Mouse (Mus musculus) forebrain, embryonic 13.5 days (tissue): ENCODE measurements at regions not wholly inside any gene's neighbourhood (a gene's known extent, or its start where the extent isn't known, plus 50 kb on each side); places are given as distances from the start of the nearest gene placed in this dataset.

Source experiments
- ATAC-seq: fragments of 200-750 bp; cut with Nextera tagmentation; 2 replicates; pipeline ENCODE4 v1.8.0; 2017
- H3K27ac ChIP-seq: fragments of 300-500 bp; sonication (generic); 2 replicates; pipeline ENCODE4 v1.5.1; 2015; ENCODE audit warnings: inconsistent platforms, mild to moderate bottlenecking, moderate library complexity
- H3K27me3 ChIP-seq: fragments of 300-500 bp; sonication (generic); 2 replicates; pipeline ENCODE4 v1.6.1; 2015; ENCODE audit warnings: mild to moderate bottlenecking, inconsistent platforms
- H3K36me3 ChIP-seq: fragments of 300-500 bp; sonication (generic); 2 replicates; pipeline ENCODE4 v1.6.1; 2015; ENCODE audit warnings: mild to moderate bottlenecking, inconsistent platforms; ENCODE audit not compliant: poor library complexity, severe bottlenecking
- H3K4me1 ChIP-seq: fragments of 300-500 bp; sonication (generic); 2 replicates; pipeline ENCODE4 v1.6.1; 2015; ENCODE audit warnings: inconsistent platforms
- H3K4me2 ChIP-seq: fragments of 300-500 bp; sonication (generic); 2 replicates; pipeline ENCODE4 v1.6.1; 2015; ENCODE audit warnings: inconsistent platforms, mild to moderate bottlenecking, moderate library complexity
- H3K4me3 ChIP-seq: fragments of 300-500 bp; sonication (generic); 2 replicates; pipeline ENCODE4 v1.5.1; 2015; ENCODE audit warnings: mild to moderate bottlenecking, inconsistent platforms
- H3K9ac ChIP-seq: fragments of 300-500 bp; sonication (generic); 2 replicates; pipeline ENCODE4 v1.6.1; 2015; ENCODE audit warnings: mild to moderate bottlenecking, inconsistent platforms
- H3K9me3 ChIP-seq: fragments of 300-500 bp; sonication (generic); replicated peaks from 2 replicates; pipeline ENCODE4 v1.6.1; 2016; ENCODE audit warnings: inconsistent platforms
- WGBS: fragments of 180-500 bp; shearing (Covaris S2); methylation state at CpG from one replicate; pipeline ENCODE4 v1.1.7; 2015; 5-methylcytosine and 5-hydroxymethylcytosine counted together

DNA sequence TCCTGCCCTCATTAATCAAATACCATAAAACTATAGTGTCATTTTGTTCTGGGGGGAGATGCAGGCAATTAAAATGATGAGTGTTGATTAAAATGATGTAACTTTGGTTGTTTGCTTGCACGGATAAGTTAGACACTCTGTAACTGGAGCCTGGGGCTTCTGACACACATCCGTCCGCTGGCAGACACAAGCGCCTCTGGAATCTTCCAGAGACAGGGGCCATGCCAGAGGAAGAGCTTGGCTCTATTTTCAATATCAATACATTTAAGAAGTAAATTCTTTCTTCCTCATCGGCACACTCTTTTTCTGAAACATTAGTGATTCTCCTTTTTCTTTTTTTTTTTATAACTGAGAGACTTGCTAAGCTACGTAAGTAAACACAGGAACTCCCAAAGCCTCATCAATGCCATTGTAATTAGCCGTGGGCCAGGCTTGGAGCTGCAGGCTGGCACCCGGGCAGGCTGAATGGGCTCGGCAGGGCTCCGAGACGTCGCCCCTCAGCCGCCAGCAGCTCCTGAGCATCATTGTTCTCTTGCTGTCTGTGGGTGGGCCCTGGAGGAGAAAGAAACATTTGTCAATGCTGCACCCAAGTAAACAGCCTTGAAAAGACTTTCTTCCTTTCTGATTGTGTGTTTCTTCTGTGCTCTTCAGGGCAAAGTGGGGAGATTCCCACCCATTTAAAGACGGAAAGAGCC lies 151.4 kb upstream of the A230072I06Rik start:
- WGBS, result 3% methylated on average over 14 of the region's 14 CpGs
- Histone ChIP-seq H3K36me3 (no peaks in the 10 kb centered on the region), H3K27me3 (peaks cover 30% of the 10 kb centered on the region), H3K4me3 (no peak overlapping the region), H3K9ac (peak overlapping the region; percentile 48), H3K4me2 (peak overlapping the region; percentile 44), H3K27ac (peak overlapping the region; percentile 95), H3K4me1 (peaks cover 45% of the 10 kb centered on the region), H3K9me3 (0 out of 2 replicates have a peak, but pooled peaks cover 5% of the 10 kb centered on the region)
- ATAC-seq, result peak; percentile 68

- H3K9me3 ChIP-seq, result 0 out of 2 replicates have a peak, but pooled peaks cover 5% of the 10 kb centered on the region
- ATAC-seq, result peak; percentile 23
- H3K36me3 ChIP-seq, result no peaks in the 10 kb centered on the region
- no peak overlapping the region for H3K4me3 ChIP-seq
- peak overlapping the region; percentile 44 for H3K4me2 ChIP-seq
- H3K9ac ChIP-seq, result peak overlapping the region; percentile 48
- peak overlapping the region; percentile 95 for H3K27ac ChIP-seq
- peaks cover 36% of the 10 kb centered on the region for H3K27me3 ChIP-seq
- peaks cover 45% of the 10 kb centered on the region for H3K4me1 ChIP-seq
- 17% methylated on average over 4 of the region's 4 CpGs for WGBS
Measured at GRCm38 (mm10) chr8:12127801-12128490, 150.7 kb upstream of the A230072I06Rik start.

DNA sequence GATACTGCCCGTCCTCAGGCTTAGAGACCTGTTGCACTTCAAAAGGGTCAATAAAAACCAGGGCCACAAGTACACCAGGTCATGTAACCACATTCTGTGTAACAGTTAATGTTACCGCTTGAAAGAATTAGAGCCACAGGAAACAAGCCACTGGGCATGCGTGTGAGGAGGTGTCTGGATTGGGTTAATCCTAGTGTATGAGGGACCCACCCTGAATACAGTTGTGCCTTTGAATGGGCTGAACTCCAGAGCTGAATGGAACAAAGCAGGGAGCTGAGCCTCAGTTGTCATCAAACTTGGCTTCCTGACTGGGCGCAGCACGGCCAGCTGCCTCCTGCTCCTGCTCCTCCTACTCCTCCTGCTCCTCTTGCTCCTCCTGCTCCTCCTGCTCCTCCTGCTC lies 148.0 kb upstream of the A230072I06Rik start:
- no peak for ATAC-seq
- Histone ChIP-seq H3K4me2 (no peak overlapping the region), H3K27ac (no peak overlapping the region), H3K4me3 (no peak overlapping the region), H3K36me3 (no peaks in the 10 kb centered on the region), H3K9ac (no peak overlapping the region), H3K27me3 (peaks cover 60% of the 10 kb centered on the region), H3K9me3 (no peaks in the 10 kb centered on the region), H3K4me1 (peaks cover 53% of the 10 kb centered on the region)
- 53% methylated on average over 5 of the region's 5 CpGs for WGBS

DNA sequence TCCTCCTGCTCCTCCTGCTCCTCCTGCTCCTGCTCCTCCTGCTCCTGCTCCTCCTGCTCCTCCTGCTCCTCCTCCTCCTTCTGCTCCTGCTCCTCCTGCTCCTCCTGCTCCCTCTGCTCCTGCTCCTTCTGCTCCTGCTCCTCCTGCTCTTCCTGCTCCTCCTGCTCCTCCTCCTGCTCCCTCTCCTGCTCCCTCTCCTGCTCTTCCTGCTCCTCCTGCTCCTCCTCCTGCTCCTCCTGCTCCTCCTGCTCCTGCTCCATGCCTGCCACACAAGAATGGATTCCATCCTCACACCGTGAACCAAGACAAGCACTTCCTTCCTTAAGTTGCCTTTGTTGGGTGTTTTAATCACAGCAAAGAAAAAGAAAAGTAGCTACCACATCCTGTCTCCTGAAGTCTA lies 144.4 kb upstream of the A230072I06Rik start:
- Histone ChIP-seq H3K27ac (no peak overlapping the region), H3K4me2 (no peak overlapping the region), H3K27me3 (peaks cover 77% of the 10 kb centered on the region), H3K4me3 (no peak overlapping the region), H3K9me3 (no peaks in the 10 kb centered on the region), H3K4me1 (peaks cover 55% of the 10 kb centered on the region), H3K36me3 (no peaks in the 10 kb centered on the region), H3K9ac (no peak overlapping the region)
- WGBS, result 74% methylated on average over 1 of the region's 1 CpGs
- no peak for ATAC-seq

DNA sequence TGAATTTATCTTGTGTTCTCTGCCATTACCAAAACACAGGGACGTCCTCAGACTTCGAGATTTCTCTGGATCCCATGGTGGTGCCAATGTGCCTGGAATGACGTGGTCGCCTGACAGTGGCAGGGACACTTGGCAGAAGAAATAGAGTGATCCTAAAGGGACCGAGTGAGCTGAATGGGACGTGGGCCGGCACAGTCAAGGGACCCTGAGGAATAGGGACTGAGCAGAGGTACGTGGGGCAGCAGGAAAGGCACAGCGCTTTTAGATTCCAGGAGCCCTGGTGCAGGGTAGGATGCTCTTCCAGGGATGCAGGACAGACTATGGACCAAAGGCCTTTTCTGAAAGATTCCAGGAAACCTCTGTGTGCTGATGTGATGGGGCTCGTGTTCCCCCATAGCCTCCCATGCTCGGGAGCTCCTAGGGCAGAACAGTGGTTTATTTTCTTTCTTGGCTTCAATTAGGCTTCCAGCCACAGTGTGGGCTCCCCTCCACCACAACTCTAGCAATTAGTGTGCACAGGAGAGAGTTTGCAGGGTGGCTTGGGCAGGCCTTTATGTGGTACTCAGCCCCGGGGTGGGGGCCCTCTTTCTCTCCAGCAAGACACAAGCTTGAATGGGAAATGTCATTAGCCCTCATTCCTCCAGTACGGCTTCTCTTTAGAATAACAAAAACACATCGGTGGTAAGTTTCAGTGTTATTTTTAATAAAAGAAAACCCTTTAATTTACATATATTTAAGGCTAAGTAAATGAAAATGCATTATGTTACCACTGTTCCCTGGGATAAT lies 143.0 kb upstream of the A230072I06Rik start:
- ATAC-seq, result peak; percentile 94
- peaks cover 76% of the 10 kb centered on the region for H3K27me3 ChIP-seq
- peak overlapping the region; percentile 31; the same call in 1 of the 2 replicates for H3K9ac ChIP-seq
- no peaks in the 10 kb centered on the region for H3K9me3 ChIP-seq
- H3K4me2 ChIP-seq, result no peak overlapping the region
- no peaks in the 10 kb centered on the region for H3K36me3 ChIP-seq
- no peak overlapping the region for H3K4me3 ChIP-seq
- peak overlapping the region; percentile 83 for H3K27ac ChIP-seq
- peaks cover 53% of the 10 kb centered on the region for H3K4me1 ChIP-seq
- 26% methylated on average over 14 of the region's 14 CpGs for WGBS

- Histone ChIP-seq H3K4me3 (no peak overlapping the region), H3K27ac (peak overlapping the region; percentile 49), H3K36me3 (no peaks in the 10 kb centered on the region), H3K4me1 (peaks cover 53% of the 10 kb centered on the region), H3K9me3 (no peaks in the 10 kb centered on the region), H3K9ac (no peak overlapping the region), H3K4me2 (no peak overlapping the region), H3K27me3 (peaks cover 77% of the 10 kb centered on the region)
- peak; percentile 88 for ATAC-seq
- WGBS, result 8% methylated on average over 5 of the region's 5 CpGs
Measured at GRCm38 (mm10) chr8:12136178-12136455, 142.5 kb upstream of the A230072I06Rik start.

DNA sequence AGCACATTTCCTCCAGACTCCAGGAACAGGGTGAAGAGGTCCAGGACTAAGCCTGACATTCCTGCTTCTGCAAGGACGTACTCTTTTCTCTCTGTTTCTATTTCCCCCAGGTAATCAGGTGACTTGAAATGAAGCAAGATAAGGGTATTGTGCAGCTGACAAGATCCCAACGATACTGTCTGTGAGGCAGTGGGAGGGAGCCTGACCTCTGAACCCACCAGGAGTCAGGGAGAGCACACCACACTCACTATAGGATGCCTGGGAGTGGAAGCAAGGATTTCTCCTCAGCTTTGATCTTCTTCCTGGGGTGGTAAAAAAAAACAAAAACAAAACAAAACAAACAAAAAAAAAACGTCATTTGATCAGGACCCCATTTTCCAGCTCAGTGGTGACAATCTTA lies 141.1 kb upstream of the A230072I06Rik start:
- no peak overlapping the region for H3K4me3 ChIP-seq
- no peaks in the 10 kb centered on the region for H3K9me3 ChIP-seq
- H3K27ac ChIP-seq, result 0 out of 2 replicates have a peak overlapping the region, but pooled peaks have one; percentile 5
- no peaks in the 10 kb centered on the region for H3K36me3 ChIP-seq
- ATAC-seq, result no peak
- peaks cover 53% of the 10 kb centered on the region for H3K4me1 ChIP-seq
- peaks cover 72% of the 10 kb centered on the region for H3K27me3 ChIP-seq
- WGBS, result 27% methylated on average over 3 of the region's 3 CpGs
- H3K9ac ChIP-seq, result no peak overlapping the region
- no peak overlapping the region for H3K4me2 ChIP-seq

DNA sequence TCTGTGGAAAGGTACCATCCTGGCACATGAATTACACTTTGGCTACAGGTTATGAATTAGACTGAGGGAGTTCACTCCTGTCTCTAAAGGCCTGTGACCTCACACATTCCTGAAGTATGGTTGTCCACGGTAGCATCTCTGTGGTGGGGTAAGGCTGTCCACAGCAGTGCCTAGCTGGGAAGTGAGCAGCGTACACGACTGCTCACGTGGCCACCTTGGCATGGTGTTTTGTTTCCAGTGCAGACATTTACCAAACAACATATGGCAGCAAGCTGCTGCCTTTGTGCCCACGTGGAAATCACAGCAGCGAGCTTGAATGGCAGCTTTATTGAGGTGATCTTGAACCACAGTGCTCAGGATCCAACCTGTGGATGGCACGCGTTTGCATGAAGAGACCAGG lies 140.7 kb upstream of the A230072I06Rik start:
- H3K27ac ChIP-seq, result no peak overlapping the region
- peak; percentile 60 for ATAC-seq
- no peak overlapping the region for H3K4me2 ChIP-seq
- no peaks in the 10 kb centered on the region for H3K36me3 ChIP-seq
- H3K9me3 ChIP-seq, result no peaks in the 10 kb centered on the region
- H3K27me3 ChIP-seq, result peaks cover 72% of the 10 kb centered on the region
- H3K9ac ChIP-seq, result no peak overlapping the region
- WGBS, result 29% methylated on average over 8 of the region's 8 CpGs
- H3K4me1 ChIP-seq, result peaks cover 53% of the 10 kb centered on the region
- no peak overlapping the region for H3K4me3 ChIP-seq

GRCm38 (mm10) chr8:12151679-12152078 lies 126.9 kb upstream of the A230072I06Rik start:
- no peaks in the 10 kb centered on the region for H3K36me3 ChIP-seq
- WGBS, result 7% methylated on average over 7 of the region's 7 CpGs
- H3K9ac ChIP-seq, result no peak overlapping the region
- no peaks in the 10 kb centered on the region for H3K9me3 ChIP-seq
- peaks cover 31% of the 10 kb centered on the region for H3K27me3 ChIP-seq
- no peak overlapping the region for H3K4me2 ChIP-seq
- peak; percentile 41; the same call in 1 of the 2 replicates for ATAC-seq
- H3K27ac ChIP-seq, result 0 out of 2 replicates have a peak overlapping the region, but pooled peaks have one; percentile 6
- no peak overlapping the region for H3K4me3 ChIP-seq
- H3K4me1 ChIP-seq, result peaks cover 30% of the 10 kb centered on the region

DNA sequence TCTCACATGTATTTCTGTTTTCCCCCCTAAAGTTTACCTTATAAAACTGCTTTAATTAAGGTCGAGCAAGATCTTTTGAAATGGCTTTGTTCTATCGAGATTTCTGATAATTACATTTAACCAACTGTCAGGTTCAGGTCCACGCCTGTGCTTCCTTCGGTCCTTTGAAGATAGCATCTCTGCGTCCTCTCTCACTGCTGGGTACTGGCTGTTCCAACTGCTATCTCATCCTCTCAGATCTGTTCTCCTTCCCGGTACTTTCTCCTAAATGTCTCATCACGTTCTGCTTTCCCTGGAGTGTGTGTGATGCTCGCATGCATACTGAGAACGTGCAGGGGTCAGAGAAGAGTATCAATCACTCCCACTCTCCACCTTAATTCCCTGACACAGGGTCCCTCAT lies 125.8 kb upstream of the A230072I06Rik start:
- Histone ChIP-seq H3K27ac (no peak overlapping the region), H3K4me3 (no peak overlapping the region), H3K4me2 (no peak overlapping the region), H3K27me3 (peaks cover 30% of the 10 kb centered on the region), H3K9me3 (0 out of 2 replicates have a peak, but pooled peaks cover 3% of the 10 kb centered on the region), H3K4me1 (peaks cover 30% of the 10 kb centered on the region), H3K9ac (no peak overlapping the region), H3K36me3 (no peaks in the 10 kb centered on the region)
- 86% methylated on average over 9 of the region's 9 CpGs for WGBS
- ATAC-seq, result no peak

- 95% methylated on average over 1 of the region's 1 CpGs for WGBS
- peaks cover 17% of the 10 kb centered on the region for H3K27me3 ChIP-seq
Measured at GRCm38 (mm10) chr8:12156893-12157292, 121.7 kb upstream of the A230072I06Rik start.

DNA sequence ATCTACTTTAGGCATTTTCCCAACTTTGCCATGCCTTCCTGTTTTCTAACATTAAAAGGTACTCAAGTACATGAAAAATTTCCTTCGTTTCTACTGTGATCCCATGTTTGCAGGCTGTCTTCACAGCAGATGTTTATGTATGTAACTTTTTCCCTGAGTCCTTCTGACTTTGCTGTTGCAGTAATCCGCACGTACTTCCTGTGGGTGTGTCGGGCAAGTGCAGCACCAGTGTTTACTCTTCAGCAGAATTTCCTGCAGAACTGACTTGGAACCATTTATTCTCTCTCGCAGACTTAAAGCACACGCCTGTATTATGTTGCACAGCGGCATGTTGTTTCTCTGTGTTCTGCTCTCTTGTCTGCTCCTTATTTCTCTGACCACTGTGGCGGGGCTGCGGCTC lies 120.4 kb upstream of the A230072I06Rik start:
- Histone ChIP-seq H3K4me1 (peaks cover 9% of the 10 kb centered on the region), H3K27me3 (peaks cover 26% of the 10 kb centered on the region), H3K36me3 (no peaks in the 10 kb centered on the region), H3K9me3 (0 out of 2 replicates have a peak, but pooled peaks cover 3% of the 10 kb centered on the region), H3K4me2 (no peak overlapping the region), H3K4me3 (no peak overlapping the region), H3K27ac (no peak overlapping the region), H3K9ac (no peak overlapping the region)
- no peak for ATAC-seq
- 92% methylated on average over 9 of the region's 9 CpGs for WGBS

More at GRCm38 (mm10) chr8:12156893-12157292, 121.7 kb upstream of the A230072I06Rik start:
- no peaks in the 10 kb centered on the region for H3K36me3 ChIP-seq
- no peak overlapping the region for H3K9ac ChIP-seq
- H3K4me3 ChIP-seq, result no peak overlapping the region
- ATAC-seq, result no peak
- H3K9me3 ChIP-seq, result 0 out of 2 replicates have a peak, but pooled peaks cover 3% of the 10 kb centered on the region
- H3K4me1 ChIP-seq, result peaks cover 12% of the 10 kb centered on the region
- H3K27ac ChIP-seq, result no peak overlapping the region
- no peak overlapping the region for H3K4me2 ChIP-seq
